ENCODE assay signal across 27 mouse cellular contexts in the genomic region with DNA sequence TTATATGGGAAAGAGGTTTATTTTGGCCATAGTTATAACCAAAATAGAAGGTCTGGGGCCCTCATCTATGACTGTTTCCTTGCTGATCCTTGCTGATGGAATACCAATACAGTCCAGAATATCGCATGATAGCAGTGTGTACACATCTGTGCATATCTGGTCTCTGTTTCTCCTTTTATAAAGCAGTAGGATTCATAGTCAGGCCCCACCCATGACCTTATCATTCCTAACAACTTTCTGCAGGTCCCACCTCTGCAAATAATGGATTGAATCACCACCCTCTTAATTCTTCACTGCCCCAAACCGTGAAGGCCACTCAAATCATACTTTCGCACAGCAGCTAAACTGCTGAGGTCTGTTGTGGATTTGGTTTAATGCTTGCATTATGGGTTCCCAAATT.
"Had no signal": no experiment of that assay in that cellular context is flagged by ENCODE, and none has a peak within 500 bp of the region (broad histone marks: within the 10 kb centered on the region; RNA-seq: fewer than 3 reads in every experiment).

No protein-coding gene starts in this region.

- H3K4me3 ChIP-seq: gastrocnemius, adult 2 months; heart, adult 2 months; heart, embryonic 10.5 days; heart, embryonic 12.5 days; hindbrain, embryonic 10.5 days; hindbrain, embryonic 12.5 days; intestine, embryonic 15.5 days; layer of hippocampus, adult 2 months; limb, embryonic 13.5 days; limb, embryonic 15.5 days; liver, embryonic 15.5 days had no signal

- DNase-seq: gastrocnemius, adult 2 months; gastrocnemius, postnatal 10 days; gastrocnemius, postnatal 25 days; heart, postnatal 10 days; heart, postnatal 4 days; kidney, adult 18-20 months; kidney, adult 8-10 months; kidney, postnatal 10 days; kidney, postnatal 25 days; kidney, postnatal 4 days; layer of hippocampus, adult 9-11 months; layer of hippocampus, postnatal 36 days; left cerebral cortex, postnatal 4 days had no signal

- H3K27ac ChIP-seq: gastrocnemius, adult 2 months; heart, adult 2 months; hindbrain, embryonic 10.5 days; hindbrain, embryonic 12.5 days; hindbrain, embryonic 14.5 days; intestine, embryonic 15.5 days; layer of hippocampus, adult 2 months; limb, embryonic 13.5 days; limb, embryonic 15.5 days; liver, embryonic 15.5 days had no signal

- H3K9me3 ChIP-seq: heart, embryonic 10.5 days; heart, embryonic 12.5 days; hindbrain, embryonic 10.5 days; hindbrain, embryonic 12.5 days; intestine, embryonic 15.5 days; limb, embryonic 13.5 days; limb, embryonic 15.5 days; liver, embryonic 15.5 days had no signal

- ATAC-seq: hindbrain, embryonic 16.5 days; inflammation-experienced regulatory T-cells, adult 6 months; intestine, embryonic 15.5 days; intestine, postnatal 0 days had no signal

- H3K36me3 ChIP-seq: heart, embryonic 10.5 days; heart, embryonic 12.5 days; hindbrain, embryonic 10.5 days; hindbrain, embryonic 12.5 days; intestine, embryonic 15.5 days; limb, embryonic 13.5 days; limb, embryonic 15.5 days; liver, embryonic 15.5 days had no signal

- H3K9ac ChIP-seq: heart, embryonic 12.5 days; hindbrain, embryonic 12.5 days; hindbrain, embryonic 14.5 days; intestine, embryonic 15.5 days; limb, embryonic 13.5 days; limb, embryonic 15.5 days; liver, embryonic 15.5 days had no signal

- H3K4me2 ChIP-seq: heart, embryonic 12.5 days; hindbrain, embryonic 12.5 days; hindbrain, embryonic 14.5 days; intestine, embryonic 15.5 days; limb, embryonic 13.5 days; limb, embryonic 15.5 days; liver, embryonic 15.5 days had no signal

- H3K27me3 ChIP-seq: heart, embryonic 12.5 days; hindbrain, embryonic 12.5 days; intestine, embryonic 15.5 days; limb, embryonic 13.5 days; limb, embryonic 15.5 days; liver, embryonic 15.5 days had no signal
